Mouse (Mus musculus): Measurements from ENCODE around the gene Musk. TPM values are rescaled to one million over a fixed set of nuclear protein-coding genes. Genes with fewer than 3 reads are reported as not detected.
A peak's percentile ranks its signal among the peaks of the same experiment; 100 is the strongest.

The Musk gene
- polyA plus RNA-seq, 1 experiment from 2014 or later, result not detected

GRCm38 (mm10) chr4:58330864-58331638 lies 45.3 kb downstream of the Musk start:
- no peak overlapping the region for H3K27ac ChIP-seq (ENCODE audit: low read depth, low read length)
- no peaks in the 10 kb centered on the region for H3K9me3 ChIP-seq (ENCODE audit: control insufficient read depth, low read length)
- ATAC-seq (ENCODE audit: low FRiP score) (no peak), DNase-seq (ENCODE audit: low spot score, missing footprints) (no peak)
- H3K4me2 ChIP-seq, result no peak overlapping the region
- no peaks in the 10 kb centered on the region for H3K4me1 ChIP-seq (ENCODE audit: control insufficient read depth, insufficient read depth, low read length)
- H3K36me3 ChIP-seq (ENCODE audit: control insufficient read depth, insufficient read depth, low read length), result no peaks in the 10 kb centered on the region
- H3K27me3 ChIP-seq (ENCODE audit: control insufficient read depth, insufficient read depth, low read length), result no peaks in the 10 kb centered on the region
- H3K4me3 ChIP-seq (ENCODE audit: low read depth, low read length), result no peak overlapping the region
- H3K9ac ChIP-seq (ENCODE audit: low read length), result no peak overlapping the region
- 91% methylated on average over 10 of the region's 10 CpGs for WGBS

- H3K4me1 ChIP-seq (ENCODE audit: control insufficient read depth, insufficient read depth, low read length), result no peaks in the 10 kb centered on the region
- H3K4me3 ChIP-seq (ENCODE audit: low read depth, low read length), result no peak overlapping the region
- 18% methylated on average over 3 of the region's 3 CpGs for WGBS
- H3K9ac ChIP-seq (ENCODE audit: low read length), result no peak overlapping the region
- H3K36me3 ChIP-seq (ENCODE audit: control insufficient read depth, insufficient read depth, low read length), result no peaks in the 10 kb centered on the region
- ATAC-seq (ENCODE audit: low FRiP score) (no peak), DNase-seq (ENCODE audit: low spot score, missing footprints) (no peak)
- no peaks in the 10 kb centered on the region for H3K9me3 ChIP-seq (ENCODE audit: control insufficient read depth, low read length)
- no peak overlapping the region for H3K4me2 ChIP-seq
- H3K27ac ChIP-seq (ENCODE audit: low read depth, low read length), result no peak overlapping the region
- no peaks in the 10 kb centered on the region for H3K27me3 ChIP-seq (ENCODE audit: control insufficient read depth, insufficient read depth, low read length)
Measured at GRCm38 (mm10) chr4:58332394-58332793, 46.6 kb downstream of the Musk start.

- no peak overlapping the region for H3K4me3 ChIP-seq (ENCODE audit: low read depth, low read length)
- H3K9me3 ChIP-seq (ENCODE audit: control insufficient read depth, low read length), result no peaks in the 10 kb centered on the region
- H3K27me3 ChIP-seq (ENCODE audit: control insufficient read depth, insufficient read depth, low read length), result no peaks in the 10 kb centered on the region
- no peaks in the 10 kb centered on the region for H3K36me3 ChIP-seq (ENCODE audit: control insufficient read depth, insufficient read depth, low read length)
- H3K4me1 ChIP-seq (ENCODE audit: control insufficient read depth, insufficient read depth, low read length), result no peaks in the 10 kb centered on the region
- H3K4me2 ChIP-seq, result no peak overlapping the region
- H3K9ac ChIP-seq (ENCODE audit: low read length), result no peak overlapping the region
- DNase-seq (ENCODE audit: low spot score, missing footprints) (no peak), ATAC-seq (ENCODE audit: low FRiP score) (no peak)
- WGBS, result 79% methylated on average over 2 of the region's 2 CpGs
- H3K27ac ChIP-seq (ENCODE audit: low read depth, low read length), result no peak overlapping the region
Measured at GRCm38 (mm10) chr4:58336227-58336626, 50.5 kb downstream of the Musk start.

- no peak overlapping the region for H3K4me3 ChIP-seq (ENCODE audit: low read depth, low read length)
- DNase-seq (ENCODE audit: low spot score, missing footprints) (no peak), ATAC-seq (ENCODE audit: low FRiP score) (no peak)
- no peak overlapping the region for H3K27ac ChIP-seq (ENCODE audit: low read depth, low read length)
- H3K9me3 ChIP-seq (ENCODE audit: control insufficient read depth, low read length), result no peaks in the 10 kb centered on the region
- no peaks in the 10 kb centered on the region for H3K27me3 ChIP-seq (ENCODE audit: control insufficient read depth, insufficient read depth, low read length)
- no peak overlapping the region for H3K9ac ChIP-seq (ENCODE audit: low read length)
- WGBS, result 24% methylated on average over 3 of the region's 3 CpGs
- H3K4me1 ChIP-seq (ENCODE audit: control insufficient read depth, insufficient read depth, low read length), result no peaks in the 10 kb centered on the region
- no peaks in the 10 kb centered on the region for H3K36me3 ChIP-seq (ENCODE audit: control insufficient read depth, insufficient read depth, low read length)
- H3K4me2 ChIP-seq, result no peak overlapping the region
Measured at GRCm38 (mm10) chr4:58339226-58339625, 53.5 kb downstream of the Musk start.

- no peak for ATAC-seq (ENCODE audit: low FRiP score)
- no peak overlapping the region for H3K9ac ChIP-seq (ENCODE audit: low read length)
- H3K36me3 ChIP-seq (ENCODE audit: control insufficient read depth, insufficient read depth, low read length), result no peaks in the 10 kb centered on the region
- peak; percentile 45 for DNase-seq (ENCODE audit: low spot score, missing footprints)
- no peaks in the 10 kb centered on the region for H3K4me1 ChIP-seq (ENCODE audit: control insufficient read depth, insufficient read depth, low read length)
- no peaks in the 10 kb centered on the region for H3K9me3 ChIP-seq (ENCODE audit: control insufficient read depth, low read length)
- no peak overlapping the region for H3K4me2 ChIP-seq
- WGBS, result 94% methylated on average over 7 of the region's 7 CpGs
- H3K27ac ChIP-seq (ENCODE audit: low read depth, low read length), result no peak overlapping the region
- H3K27me3 ChIP-seq (ENCODE audit: control insufficient read depth, insufficient read depth, low read length), result no peaks in the 10 kb centered on the region
- no peak overlapping the region for H3K4me3 ChIP-seq (ENCODE audit: low read depth, low read length)
Measured at GRCm38 (mm10) chr4:58350206-58350605, 64.4 kb downstream of the Musk start.

GRCm38 (mm10) chr4:58351165-58351564 lies 65.4 kb downstream of the Musk start:
- Histone ChIP-seq H3K36me3 (ENCODE audit: control insufficient read depth, insufficient read depth, low read length) (no peaks in the 10 kb centered on the region), H3K4me2 (no peak overlapping the region), H3K9ac (ENCODE audit: low read length) (no peak overlapping the region), H3K27ac (ENCODE audit: low read depth, low read length) (no peak overlapping the region), H3K4me1 (ENCODE audit: control insufficient read depth, insufficient read depth, low read length) (no peaks in the 10 kb centered on the region), H3K9me3 (ENCODE audit: control insufficient read depth, low read length) (no peaks in the 10 kb centered on the region), H3K27me3 (ENCODE audit: control insufficient read depth, insufficient read depth, low read length) (no peaks in the 10 kb centered on the region), H3K4me3 (ENCODE audit: low read depth, low read length) (no peak overlapping the region)
- 60% methylated on average over 10 of the region's 10 CpGs for WGBS
- no peak for ATAC-seq (ENCODE audit: low FRiP score)
- peak; percentile 8 for DNase-seq (ENCODE audit: low spot score, missing footprints)

- DNase-seq (ENCODE audit: low spot score, missing footprints), result peak; percentile 69
- ATAC-seq (ENCODE audit: low FRiP score), result no peak
- no peak overlapping the region for H3K4me2 ChIP-seq
Measured at GRCm38 (mm10) chr4:58351590-58351989, 65.8 kb downstream of the Musk start.

GRCm38 (mm10) chr4:58358996-58359395 lies 73.2 kb downstream of the Musk start:
- H3K27me3 ChIP-seq (ENCODE audit: control insufficient read depth, insufficient read depth, low read length), result no peaks in the 10 kb centered on the region
- no peak overlapping the region for H3K27ac ChIP-seq (ENCODE audit: low read depth, low read length)
- ATAC-seq (ENCODE audit: low FRiP score) (no peak), DNase-seq (ENCODE audit: low spot score, missing footprints) (peak; percentile 72)
- no peaks in the 10 kb centered on the region for H3K4me1 ChIP-seq (ENCODE audit: control insufficient read depth, insufficient read depth, low read length)
- 89% methylated on average over 4 of the region's 4 CpGs for WGBS
- H3K4me3 ChIP-seq (ENCODE audit: low read depth, low read length), result no peak overlapping the region
- no peak overlapping the region for H3K4me2 ChIP-seq
- no peak overlapping the region for H3K9ac ChIP-seq (ENCODE audit: low read length)
- H3K36me3 ChIP-seq (ENCODE audit: control insufficient read depth, insufficient read depth, low read length), result no peaks in the 10 kb centered on the region
- H3K9me3 ChIP-seq (ENCODE audit: control insufficient read depth, low read length), result no peaks in the 10 kb centered on the region

More at GRCm38 (mm10) chr4:58351590-58351989, 65.8 kb downstream of the Musk start:
- no peaks in the 10 kb centered on the region for H3K27me3 ChIP-seq (ENCODE audit: control insufficient read depth, insufficient read depth, low read length)
- WGBS, result 75% methylated on average over 5 of the region's 5 CpGs
- H3K36me3 ChIP-seq (ENCODE audit: control insufficient read depth, insufficient read depth, low read length), result no peaks in the 10 kb centered on the region
- no peaks in the 10 kb centered on the region for H3K4me1 ChIP-seq (ENCODE audit: control insufficient read depth, insufficient read depth, low read length)
- no peak overlapping the region for H3K9ac ChIP-seq (ENCODE audit: low read length)
- H3K9me3 ChIP-seq (ENCODE audit: control insufficient read depth, low read length), result no peaks in the 10 kb centered on the region
- no peak overlapping the region for H3K27ac ChIP-seq (ENCODE audit: low read depth, low read length)
- no peak overlapping the region for H3K4me3 ChIP-seq (ENCODE audit: low read depth, low read length)

- Histone ChIP-seq H3K4me2 (no peak overlapping the region), H3K4me3 (ENCODE audit: low read depth, low read length) (no peak overlapping the region), H3K9me3 (ENCODE audit: control insufficient read depth, low read length) (no peaks in the 10 kb centered on the region), H3K4me1 (ENCODE audit: control insufficient read depth, insufficient read depth, low read length) (no peaks in the 10 kb centered on the region), H3K9ac (ENCODE audit: low read length) (no peak overlapping the region), H3K27ac (ENCODE audit: low read depth, low read length) (no peak overlapping the region), H3K27me3 (ENCODE audit: control insufficient read depth, insufficient read depth, low read length) (no peaks in the 10 kb centered on the region), H3K36me3 (ENCODE audit: control insufficient read depth, insufficient read depth, low read length) (no peaks in the 10 kb centered on the region)
- DNase-seq (ENCODE audit: low spot score, missing footprints) (peak; percentile 79), ATAC-seq (ENCODE audit: low FRiP score) (no peak)
- 85% methylated on average over 6 of the region's 6 CpGs for WGBS
Measured at GRCm38 (mm10) chr4:58365321-58365720, 79.6 kb downstream of the Musk start.
